Mouse (Mus musculus) thymus, adult 2 months (tissue): ENCODE results near the gene Ninj1.

Experiments
- CTCF ChIP-seq: fragments of 200-500 bp; IDR thresholded peaks from 2 replicates; pipeline ENCODE4 v1.5.1; 2012; ENCODE audit warnings: mild to moderate bottlenecking, control low read depth, low read length, moderate library complexity, borderline replicate concordance; ENCODE audit not compliant: control insufficient read depth, poor library complexity, insufficient read depth; ENCODE audit errors: extremely low read depth
- POLR2A ChIP-seq: fragments of 200-500 bp; IDR thresholded peaks from 2 replicates; pipeline ENCODE4 v1.6.1; 2012; ENCODE audit warnings: mild to moderate bottlenecking, low read length, control low read depth, moderate library complexity; ENCODE audit not compliant: control insufficient read depth, poor library complexity, insufficient read depth; ENCODE audit errors: extremely low read depth

GRCm38 (mm10) chr13:49196766-49197165 is 9.5 kb downstream of the Ninj1 start:
- no peak for TF ChIP-seq CTCF
- TF ChIP-seq POLR2A: no peak
